Mouse (Mus musculus): ENCODE results near the gene Cox7a2l.

DNA sequence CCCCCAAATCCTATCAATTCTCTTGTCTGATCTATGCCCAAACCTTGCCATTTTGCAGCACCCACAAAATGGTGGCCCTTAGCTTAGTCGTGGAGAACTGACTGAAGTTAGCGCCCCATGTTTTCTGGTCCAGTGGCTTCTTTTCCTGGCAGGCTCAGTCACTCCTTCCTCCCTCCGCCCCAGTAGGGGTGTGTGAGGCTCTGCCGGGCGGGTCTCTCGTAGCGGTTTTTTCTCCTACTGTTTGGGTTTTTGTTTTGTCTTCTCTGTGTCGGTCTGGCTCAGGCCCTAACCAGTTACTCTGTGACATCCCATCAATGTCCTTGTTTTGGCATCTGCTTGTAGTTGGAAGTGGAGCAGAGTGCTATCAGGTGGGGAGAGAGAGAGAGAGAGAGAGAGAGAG, 8.5 kb upstream of the Cox7a2l start:
- TF ChIP-seq CTCF (IDR thresholded peaks at IDR 0.05 in 2 of 3, conservative IDR thresholded peaks at IDR 0.05 in 1 of 3; ENCODE audit: control insufficient read depth in 1 of 3, insufficient read depth in 1 of 3, low read depth in 2 of 3, low read length in 3 of 3, poor library complexity in 1 of 3, severe bottlenecking in 1 of 3) (no peak), SMC3 (IDR thresholded peaks at IDR 0.05; ENCODE audit: low read depth, low read length) (no peak), MYC (IDR thresholded peaks at IDR 0.05; ENCODE audit: low read depth, low read length) (no peak), TCF12 (IDR thresholded peaks at IDR 0.05; ENCODE audit: low read depth, low read length) (no peak), GABPA (IDR thresholded peaks at IDR 0.05; ENCODE audit: low read depth, low read length) (no peak), POLR2A (IDR thresholded peaks at IDR 0.05; ENCODE audit: control insufficient read depth in 1 of 2, insufficient read depth in 1 of 2, low read depth in 1 of 2, low read length in 2 of 2, poor library complexity in 1 of 2) (no peak), USF1 (IDR thresholded peaks at IDR 0.05; ENCODE audit: low read depth, low read length) (no peak), NRF1 (IDR thresholded peaks at IDR 0.05; ENCODE audit: insufficient read depth, low read depth, low read length, poor library complexity, severe bottlenecking) (no peak), MAX (IDR thresholded peaks at IDR 0.05; ENCODE audit: low read length) (no peak), EP300 (IDR thresholded peaks at IDR 0.05; ENCODE audit: low read depth in 1 of 2, low read length in 2 of 2) (no peak), GATA1 (IDR thresholded peaks at IDR 0.05; ENCODE audit: low read depth, low read length) (no peak), NELFE (IDR thresholded peaks at IDR 0.05; ENCODE audit: low read depth, low read length) (no peak), ELF1 (IDR thresholded peaks at IDR 0.05; ENCODE audit: low read depth, low read length) (no peak), JUND (IDR thresholded peaks at IDR 0.05; ENCODE audit: low read depth, low read length) (no peak)
